Mouse (Mus musculus) G1E (cell line): Measurements from ENCODE around the gene Mtg2. TPM values are rescaled to one million over a fixed set of nuclear protein-coding genes. Genes with fewer than 3 reads are reported as not detected.

Experiments
- ATAC-seq: 2 replicates; pipeline ENCODE4 v1.8.0; 2016; ENCODE audit warnings: mild to moderate bottlenecking; ENCODE audit not compliant: insufficient number of reproducible peaks, poor library complexity, low FRiP score, severe bottlenecking; ENCODE audit errors: extremely low read depth
- DNase-seq: peaks from one replicate; pipeline ENCODE4 v3.0.0; 2012; ENCODE audit warnings: low spot score
- H3K27me3 ChIP-seq: 2 replicates; pipeline ENCODE4 v1.6.1; 2012; ENCODE audit warnings: mild to moderate bottlenecking, low read length, inconsistent platforms; ENCODE audit not compliant: insufficient read depth
- H3K36me3 ChIP-seq: replicated peaks from 2 replicates; pipeline ENCODE3; 2012; ENCODE audit warnings: mild to moderate bottlenecking, inconsistent platforms
- H3K4me1 ChIP-seq: 2 replicates; pipeline ENCODE4 v1.6.1; 2012; ENCODE audit warnings: low read depth, low read length, inconsistent platforms, mixed read lengths; ENCODE audit not compliant: insufficient read depth
- H3K4me3 ChIP-seq: 2 replicates; pipeline ENCODE4 v1.5.1; 2012; ENCODE audit warnings: low read depth, mild to moderate bottlenecking, inconsistent platforms, low read length, moderate library complexity, mixed read lengths
- H3K9me3 ChIP-seq: replicated peaks from 2 replicates; pipeline ENCODE4 v1.6.1; 2012; ENCODE audit warnings: inconsistent platforms
- CTCF ChIP-seq: IDR thresholded peaks from 2 replicates; pipeline ENCODE4 v1.5.1; 2012; ENCODE audit warnings: low read depth, low read length, inconsistent platforms, mixed read lengths
- GATA1 ChIP-seq: IDR thresholded peaks from 2 replicates; pipeline ENCODE4 v1.6.1; 2012; ENCODE audit warnings: borderline replicate concordance, low read length, inconsistent platforms, mixed read lengths
- GATA2 ChIP-seq: IDR thresholded peaks from 2 replicates; pipeline ENCODE4 v1.6.1; 2012; ENCODE audit warnings: low read depth, low read length, inconsistent platforms, borderline replicate concordance
- POLR2AphosphoS5 ChIP-seq: IDR thresholded peaks from 2 replicates; pipeline ENCODE4 v1.6.1; 2012; ENCODE audit warnings: low read depth, low read length, inconsistent platforms; ENCODE audit not compliant: insufficient replicate concordance
- TAL1 ChIP-seq: conservative IDR thresholded peaks from 2 replicates; pipeline ENCODE4 v1.6.1; 2012; ENCODE audit warnings: low read depth, low read length, inconsistent platforms, mixed read lengths
- polyA plus RNA-seq: library from polyadenylated mRNA; stranded (reverse); fragments of >175 nt; gene quantifications from 2 replicates; pipeline ENCODE4 v1.2.3, GENCODE M21; 2012
- total RNA-seq, 2 experiments: library from RNA; stranded (forward) in 1 of 2; stranded (reverse) in 1 of 2; fragments of 200-1000 nt in 1 of 2; fragments of >200 nt in 1 of 2; fragmentation: Nextera tagmentation in 1 of 2; gene quantifications; 2 replicates each; pipeline ENCODE4 v1.2.3; 2014 to 2017

Gene Mtg2
- total and polyA plus RNA-seq, 3 experiments, result 12.3 to 21.7 (median 12.9) TPM

DNA sequence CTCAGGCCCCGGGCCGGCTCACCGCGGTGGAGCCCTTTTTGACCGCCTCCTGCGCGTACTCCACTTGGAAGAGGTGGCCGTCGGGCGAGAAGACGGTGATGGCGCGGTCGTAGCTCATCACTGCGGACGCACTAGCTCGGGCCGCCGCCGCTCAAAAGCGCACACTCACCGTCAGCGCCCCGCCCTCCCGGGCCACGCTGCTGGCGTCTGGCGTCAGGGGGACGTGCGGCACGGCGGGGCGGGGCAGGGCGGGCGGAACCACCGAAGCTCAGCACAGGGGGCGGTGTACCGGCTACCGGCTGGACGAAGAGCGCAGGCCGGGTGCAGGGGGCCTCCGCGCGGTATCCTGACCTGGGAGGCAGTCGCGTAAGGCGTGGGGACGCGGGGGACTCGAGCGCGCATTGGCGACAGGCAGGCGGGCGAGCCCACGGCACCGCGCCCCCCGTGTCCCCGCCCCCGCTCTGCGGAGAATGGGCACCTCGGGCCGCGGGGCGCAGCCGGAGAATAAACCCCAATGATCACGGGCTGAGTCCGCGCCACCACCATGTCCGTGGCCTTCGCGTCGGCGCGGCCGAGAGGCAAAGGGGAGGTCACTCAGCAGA lies 28.0 kb upstream of the Mtg2 start, which contains the start of the genes Psma7 and Ss18l1:
Gene Psma7, minus strand, starts transcription at position 178 of the 602 bp plus-strand sequence.
Gene Ss18l1, plus strand, starts transcription at position 254 of the 602 bp plus-strand sequence.
- H3K9me3 ChIP-seq, result no peaks in the 10 kb centered on the region
- DNase-seq (peak; percentile 93), ATAC-seq (peak; percentile 74)
- TF ChIP-seq GATA2 (no peak), POLR2AphosphoS5 (no peak), CTCF (no peak), GATA1 (no peak), TAL1 (no peak)
- H3K27me3 ChIP-seq, result peaks cover 8% of the 10 kb centered on the region; the same call in 1 of the 2 replicates
- peaks cover 60% of the 10 kb centered on the region for H3K36me3 ChIP-seq
- peaks cover 45% of the 10 kb centered on the region for H3K4me1 ChIP-seq
- peak within 1 kb of the TSS; percentile 95 for H3K4me3 ChIP-seq

DNA sequence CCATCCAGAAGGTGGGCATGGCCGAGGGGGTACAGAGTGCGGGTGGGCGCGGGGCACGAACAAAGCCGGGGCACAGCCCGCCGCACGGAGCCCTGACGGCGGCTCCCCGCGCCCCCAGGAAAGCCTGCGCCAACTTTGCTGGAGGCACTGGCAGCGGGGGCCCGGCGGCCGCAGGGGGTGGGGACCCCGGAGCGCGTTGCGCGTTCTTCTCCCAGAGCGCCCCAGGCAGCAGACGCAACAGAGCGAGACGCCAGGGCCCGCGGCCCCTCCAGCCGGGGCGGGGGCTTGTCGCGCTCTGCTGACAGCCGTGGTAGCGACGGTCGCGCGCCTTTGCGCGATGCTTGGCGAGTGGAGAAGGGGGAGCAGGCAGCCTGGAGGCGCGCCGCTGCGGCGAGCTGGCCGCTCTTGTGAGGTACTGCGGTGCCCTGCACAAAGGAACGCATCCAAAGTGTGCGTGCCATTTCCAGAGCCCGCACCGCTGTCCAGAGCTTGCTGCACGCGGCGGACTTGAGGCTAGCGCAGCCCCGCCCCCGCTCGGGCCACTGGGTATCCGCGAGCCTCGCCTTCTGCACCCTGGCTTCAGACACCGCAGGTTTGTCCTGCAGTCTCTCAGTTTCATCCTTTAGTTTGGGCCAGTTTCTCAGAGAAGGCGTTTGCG lies 27.4 kb upstream of the Mtg2 start:
- ATAC-seq, result no peak
- no peak for TF ChIP-seq POLR2AphosphoS5
- no peak for TF ChIP-seq GATA1
- no peak for TF ChIP-seq CTCF
- no peak for TF ChIP-seq GATA2
- TF ChIP-seq TAL1, result no peak
- DNase-seq, result peak; percentile 74
- Histone ChIP-seq H3K9me3 (no peaks in the 10 kb centered on the region), H3K36me3 (peaks cover 60% of the 10 kb centered on the region), H3K4me1 (peaks cover 45% of the 10 kb centered on the region), H3K4me3 (peak overlapping the region; percentile 95), H3K27me3 (peaks cover 8% of the 10 kb centered on the region; the same call in 1 of the 2 replicates)

DNA sequence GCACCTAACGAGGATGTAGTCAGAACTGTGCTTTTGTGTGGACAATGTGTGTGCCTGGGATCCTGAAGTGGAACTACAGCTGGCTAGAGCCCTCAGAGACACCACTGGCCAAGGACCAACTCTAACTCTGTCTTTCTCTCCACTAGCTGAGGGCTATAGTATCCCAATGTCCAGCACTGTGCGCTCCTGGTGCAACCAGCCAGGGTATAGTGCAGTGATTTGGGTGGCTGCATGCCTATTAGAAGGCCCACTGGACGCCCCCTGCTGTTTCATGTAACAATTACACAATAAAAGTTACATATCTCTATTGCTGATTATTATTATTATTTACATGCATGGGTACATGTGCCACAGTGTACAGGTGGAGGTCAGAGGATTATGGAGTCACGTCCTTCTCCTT lies 25.1 kb upstream of the Mtg2 start:
- Histone ChIP-seq H3K4me1 (peaks cover 33% of the 10 kb centered on the region), H3K4me3 (no peak overlapping the region), H3K9me3 (no peaks in the 10 kb centered on the region), H3K36me3 (peaks cover 51% of the 10 kb centered on the region), H3K27me3 (peaks cover 8% of the 10 kb centered on the region; the same call in 1 of the 2 replicates)
- no peak for DNase-seq
- TF ChIP-seq GATA2, result no peak
- TF ChIP-seq POLR2AphosphoS5, result no peak
- TF ChIP-seq TAL1, result no peak
- TF ChIP-seq CTCF, result peak; percentile 63
- ATAC-seq, result no peak

DNA sequence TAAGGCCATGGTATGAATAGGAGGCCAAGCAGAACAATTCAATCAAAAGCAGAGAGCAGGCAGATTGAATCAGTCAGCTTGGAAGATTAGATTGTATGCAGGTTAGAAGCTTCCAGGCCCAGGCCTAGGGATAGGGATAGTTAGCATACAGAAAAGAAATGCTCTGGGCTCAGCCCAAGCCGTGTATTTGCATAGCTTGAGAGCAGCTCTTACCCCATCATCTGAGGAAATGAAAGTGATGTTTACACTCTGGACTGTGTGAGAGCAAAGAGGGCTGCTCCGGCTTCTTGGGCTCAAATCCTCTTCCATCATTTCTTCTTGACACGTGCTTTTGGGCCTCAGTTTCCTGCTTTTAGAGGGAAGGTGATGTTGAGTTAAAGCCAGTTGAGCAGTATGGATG lies 22.8 kb upstream of the Mtg2 start:
- Histone ChIP-seq H3K27me3 (peaks cover 8% of the 10 kb centered on the region; the same call in 1 of the 2 replicates), H3K36me3 (peaks cover 62% of the 10 kb centered on the region), H3K4me3 (no peak overlapping the region), H3K4me1 (peaks cover 33% of the 10 kb centered on the region), H3K9me3 (no peaks in the 10 kb centered on the region)
- TF ChIP-seq GATA2, result no peak
- TF ChIP-seq GATA1, result no peak
- TF ChIP-seq POLR2AphosphoS5, result no peak
- TF ChIP-seq CTCF, result no peak
- TF ChIP-seq TAL1, result no peak
- ATAC-seq (no peak), DNase-seq (no peak)

DNA sequence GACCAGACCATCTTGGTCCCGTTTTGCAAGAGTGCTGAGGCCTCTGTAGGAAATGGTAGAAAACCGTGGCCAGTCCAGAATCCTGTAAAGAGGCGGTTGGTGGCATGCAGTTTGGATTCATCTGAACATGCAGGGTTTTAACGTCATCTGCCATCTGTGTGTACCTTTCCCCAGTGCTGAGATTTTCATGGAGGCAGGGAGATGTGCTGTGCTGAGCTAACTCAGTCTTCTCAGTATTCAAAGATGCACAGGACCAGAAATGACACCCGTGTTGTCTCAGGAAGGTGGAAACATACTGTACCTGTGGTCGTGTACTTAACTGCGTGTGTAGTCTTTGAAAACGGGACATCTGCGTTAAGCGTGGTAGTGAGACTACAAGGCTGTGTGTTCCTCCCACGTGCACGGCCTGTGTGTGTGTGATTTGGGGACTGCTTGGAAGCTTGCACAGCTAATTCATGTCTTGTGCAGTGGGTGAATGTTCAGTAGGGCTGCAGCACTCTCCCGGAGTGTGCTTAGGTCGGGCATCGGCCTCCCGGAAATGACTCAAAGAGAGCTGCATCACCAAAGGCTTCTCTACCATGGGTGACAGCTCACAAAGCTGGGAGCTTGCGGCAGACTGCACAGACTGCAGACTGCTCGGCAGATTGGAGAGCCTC lies 22.3 kb upstream of the Mtg2 start:
- peaks cover 8% of the 10 kb centered on the region; the same call in 1 of the 2 replicates for H3K27me3 ChIP-seq

GRCm38 (mm10) chr2:180050986-180051385 lies 19.4 kb upstream of the Mtg2 start:
- Histone ChIP-seq H3K4me3 (no peak overlapping the region), H3K36me3 (peaks cover 80% of the 10 kb centered on the region), H3K4me1 (peaks cover 8% of the 10 kb centered on the region), H3K9me3 (no peaks in the 10 kb centered on the region), H3K27me3 (no peaks in the 10 kb centered on the region)
- ATAC-seq (peak; percentile 75), DNase-seq (peak; percentile 75)
- TF ChIP-seq GATA2 (no peak), CTCF (peak; percentile 58)

More for the DNA sequence above, 22.3 kb upstream of the Mtg2 start:
- Histone ChIP-seq H3K4me1 (peaks cover 31% of the 10 kb centered on the region), H3K36me3 (peaks cover 68% of the 10 kb centered on the region), H3K9me3 (no peaks in the 10 kb centered on the region), H3K4me3 (no peak overlapping the region)
- TF ChIP-seq TAL1 (no peak), GATA1 (no peak), CTCF (no peak), POLR2AphosphoS5 (no peak), GATA2 (no peak)
- DNase-seq (no peak), ATAC-seq (no peak)
